Mouse (Mus musculus) megakaryocyte-erythroid progenitor cell, adult 5-6 weeks (primary cell): ENCODE data around the gene Tmem258. TPM values are rescaled to one million over a fixed set of nuclear protein-coding genes. Genes with fewer than 3 reads are reported as not detected.

Source experiments
- ATAC-seq: replicated peaks from 2 replicates; pipeline ENCODE4 v1.8.0; 2016; ENCODE audit warnings: mild to moderate bottlenecking, inconsistent platforms; ENCODE audit not compliant: severe bottlenecking, poor library complexity, low FRiP score, low TSS enrichment
- total RNA-seq, 2 experiments: library from RNA; stranded (forward) in 1 of 2; stranded (reverse) in 1 of 2; fragments of 200-1000, 215-1000 nt in 1 of 2; fragments of >200 nt in 1 of 2; fragmentation: Nextera tagmentation in 1 of 2; gene quantifications; 2 replicates each; pipeline ENCODE4 v1.2.3; 2014 to 2017

Tmem258 gene
- total RNA-seq, 2 experiments from 2014 or later = 247 to 256 TPM

DNA sequence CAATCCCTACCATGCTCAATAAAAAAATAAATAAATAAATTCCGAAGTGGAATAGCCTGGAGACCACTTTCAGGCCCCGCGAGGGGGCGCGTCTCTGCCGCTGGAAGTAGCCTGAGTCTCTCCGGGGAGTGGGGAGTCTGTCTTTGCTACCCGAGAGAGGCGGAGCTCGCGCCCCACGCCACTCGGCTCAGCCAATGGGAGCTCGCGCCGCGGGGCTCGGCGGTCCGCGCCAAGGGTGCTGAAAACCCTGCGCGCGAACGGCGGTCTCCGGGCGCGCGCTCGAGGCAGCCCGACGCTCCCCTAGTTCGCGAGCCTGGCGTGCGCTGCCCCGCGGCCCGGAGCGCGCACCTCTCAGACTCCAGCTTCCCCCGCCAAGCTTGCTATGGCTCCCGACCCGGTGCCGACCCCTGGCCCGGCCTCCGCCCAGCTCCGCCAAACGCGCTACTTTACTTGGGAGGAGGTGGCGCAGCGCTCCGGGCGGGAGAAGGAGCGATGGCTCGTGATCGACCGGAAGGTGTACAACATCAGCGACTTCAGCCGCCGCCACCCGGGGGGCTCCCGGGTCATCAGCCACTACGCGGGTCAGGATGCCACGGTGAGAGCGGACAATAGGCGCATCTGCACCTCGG, 21.0 kb upstream of the Tmem258 start, which contains the start of gene Fads1:
Gene Fads1 (plus strand): TSS at position 219 of the 629 bp plus-strand sequence.
- ATAC-seq = peak; percentile 91

DNA sequence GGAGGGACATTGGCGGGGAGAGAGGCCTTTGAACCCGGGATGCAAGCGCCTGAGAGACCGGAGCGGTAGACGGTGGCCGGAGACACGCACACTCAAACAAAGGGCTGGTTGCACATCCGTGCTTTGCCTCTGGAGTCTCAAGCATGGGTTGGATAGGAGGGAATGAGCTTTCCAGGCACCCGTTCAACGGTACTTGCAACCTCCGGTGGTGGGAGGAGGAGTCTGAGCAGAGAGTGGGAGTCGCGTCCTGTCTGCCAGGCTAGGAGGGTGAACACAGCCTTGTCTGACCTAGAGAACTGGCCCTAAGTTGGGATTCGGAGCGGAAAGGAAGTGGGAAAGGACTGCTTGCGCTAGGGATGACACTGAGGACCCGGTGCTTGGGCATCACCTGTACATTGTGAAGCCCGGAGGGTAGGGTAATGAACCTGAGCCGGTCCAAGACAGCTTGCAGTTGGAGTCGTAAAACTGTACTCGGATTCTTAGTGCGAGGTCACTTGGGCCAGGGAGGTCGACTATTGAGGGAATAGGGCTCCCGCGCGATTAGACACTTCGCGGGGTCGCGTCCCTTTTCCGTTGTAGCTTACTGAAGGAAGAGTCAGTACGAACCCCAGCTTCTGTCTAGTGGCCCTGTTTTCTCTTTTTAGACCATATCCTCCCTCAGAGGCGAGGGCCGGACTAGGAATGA, 20.4 kb upstream of the Tmem258 start:
- peak; percentile 64 for ATAC-seq

GRCm38 (mm10) chr19:10184096-10184495, 19.7 kb upstream of the Tmem258 start:
- no peak for ATAC-seq

DNA sequence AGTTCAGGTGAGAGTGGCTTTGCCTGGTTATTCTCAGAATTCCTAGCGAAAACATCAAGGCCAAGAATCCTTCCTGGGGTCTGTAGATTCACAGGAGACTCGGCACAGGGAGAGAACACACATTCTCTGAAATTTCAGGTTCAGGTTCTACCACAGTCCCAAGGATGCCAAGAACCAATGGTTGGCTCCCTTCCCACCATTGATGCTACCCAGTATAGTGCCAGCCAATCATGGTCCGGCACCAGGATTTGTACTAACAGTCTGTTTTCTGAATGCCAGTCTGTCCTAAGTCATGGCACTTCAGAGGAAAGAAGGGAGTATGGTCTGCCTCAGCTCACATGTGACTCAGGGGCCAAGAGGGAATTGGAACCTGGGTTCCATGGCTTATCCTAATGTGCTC, 17.9 kb upstream of the Tmem258 start:
- no peak for ATAC-seq

DNA sequence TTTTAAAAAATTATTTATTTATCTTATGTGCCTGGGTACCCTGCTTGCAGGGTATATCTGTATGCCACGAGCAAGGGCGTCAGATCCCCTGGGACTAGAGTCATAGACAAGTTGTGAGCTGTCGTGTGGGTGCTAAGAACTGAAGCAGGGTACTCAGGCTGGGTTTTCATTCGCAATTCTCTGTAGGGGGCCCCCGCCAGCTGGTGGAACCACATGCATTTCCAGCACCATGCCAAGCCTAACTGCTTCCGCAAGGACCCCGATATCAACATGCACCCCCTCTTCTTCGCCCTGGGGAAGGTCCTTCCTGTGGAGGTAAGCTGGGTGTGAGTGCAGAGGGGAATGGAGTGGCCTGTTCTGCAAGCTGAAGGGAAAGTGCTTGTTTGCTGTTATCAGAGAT, 17.2 kb upstream of the Tmem258 start:
- no peak for ATAC-seq

DNA sequence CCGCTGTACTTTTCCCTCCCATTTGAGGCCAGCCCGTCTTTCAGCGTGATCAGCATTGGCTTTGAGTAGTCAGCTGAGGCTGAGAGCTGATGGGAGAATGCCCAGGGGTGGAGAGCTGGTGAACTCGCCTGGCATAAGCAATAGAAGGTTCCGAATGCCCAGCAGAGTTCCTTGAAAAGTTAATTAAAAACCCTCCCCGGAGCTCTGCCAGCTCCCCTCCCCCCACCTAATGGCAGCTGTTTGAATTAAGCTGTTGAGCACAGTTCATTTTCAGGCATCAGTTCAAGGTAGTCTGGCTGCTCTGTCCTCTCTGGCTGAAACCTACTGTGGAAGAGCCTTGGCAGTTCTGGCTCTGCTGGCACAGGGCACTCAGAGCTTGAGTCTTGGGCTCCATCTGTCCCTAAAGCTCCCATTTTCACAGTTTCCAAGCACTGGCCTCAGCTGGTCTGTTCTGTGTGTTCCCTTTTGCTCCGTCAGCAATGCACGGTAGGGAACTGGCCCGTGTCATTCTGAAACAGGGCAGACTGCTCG, 15.5 kb upstream of the Tmem258 start:
- no peak for ATAC-seq

DNA sequence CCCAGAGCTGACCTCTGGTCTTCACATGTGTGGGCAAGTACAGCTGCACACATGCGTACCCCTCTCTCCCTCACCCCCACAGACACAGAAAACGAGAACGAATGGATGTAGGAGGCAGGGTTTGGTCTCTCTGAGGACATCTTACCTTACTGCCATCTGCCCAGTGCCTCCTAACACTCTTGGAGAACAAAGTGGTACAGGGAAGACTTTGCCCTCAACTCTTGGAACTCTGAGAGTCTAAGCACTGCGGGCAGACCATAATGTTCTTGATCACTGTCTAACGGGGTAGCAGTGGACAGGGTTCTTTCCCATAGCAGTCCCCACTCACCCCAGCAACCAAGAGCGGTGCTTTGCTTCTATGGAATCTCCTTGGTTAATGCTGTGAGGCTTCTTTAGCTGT, 14.8 kb upstream of the Tmem258 start:
- no peak for ATAC-seq

DNA sequence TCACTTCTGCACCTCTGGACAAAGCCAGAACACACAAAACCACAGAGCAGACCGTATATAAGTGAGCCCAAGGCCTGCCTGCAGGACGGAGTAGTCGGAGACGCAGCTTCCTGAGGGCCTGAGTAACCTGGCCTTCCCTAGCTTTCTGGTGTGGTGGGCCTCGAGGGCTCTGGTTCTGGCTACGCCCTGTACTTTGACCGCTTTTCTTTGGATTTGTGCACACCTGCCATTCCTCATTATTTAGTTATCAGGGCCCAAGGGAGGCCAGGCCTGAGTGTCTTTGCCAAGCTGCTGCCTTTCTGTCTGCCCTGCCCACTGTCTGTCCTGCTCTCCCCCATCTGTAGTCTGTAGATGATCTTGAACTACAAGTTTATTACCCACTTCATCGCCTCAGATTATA, 13.9 kb upstream of the Tmem258 start:
- no peak for ATAC-seq

DNA sequence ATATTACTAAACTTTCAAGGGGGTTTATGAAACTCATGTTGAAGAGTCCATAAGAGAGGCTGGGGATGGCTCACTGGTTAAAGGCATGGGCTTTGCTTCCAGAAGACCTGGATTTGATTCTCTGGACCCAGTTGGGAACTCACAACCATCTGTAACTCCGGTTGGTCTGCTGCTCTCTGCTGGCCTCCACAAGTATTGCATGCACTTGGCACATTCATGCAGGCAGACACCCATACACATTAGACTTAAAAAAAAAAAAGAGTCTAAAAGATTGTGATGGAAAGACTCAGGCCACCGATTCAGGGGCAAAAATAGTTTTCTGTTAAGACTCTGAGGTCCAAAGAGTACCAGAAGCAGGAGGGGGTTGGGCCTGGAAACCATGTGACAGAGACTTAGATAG, 13.0 kb upstream of the Tmem258 start:
- ATAC-seq = no peak; the same call in 1 of the 2 replicates

DNA sequence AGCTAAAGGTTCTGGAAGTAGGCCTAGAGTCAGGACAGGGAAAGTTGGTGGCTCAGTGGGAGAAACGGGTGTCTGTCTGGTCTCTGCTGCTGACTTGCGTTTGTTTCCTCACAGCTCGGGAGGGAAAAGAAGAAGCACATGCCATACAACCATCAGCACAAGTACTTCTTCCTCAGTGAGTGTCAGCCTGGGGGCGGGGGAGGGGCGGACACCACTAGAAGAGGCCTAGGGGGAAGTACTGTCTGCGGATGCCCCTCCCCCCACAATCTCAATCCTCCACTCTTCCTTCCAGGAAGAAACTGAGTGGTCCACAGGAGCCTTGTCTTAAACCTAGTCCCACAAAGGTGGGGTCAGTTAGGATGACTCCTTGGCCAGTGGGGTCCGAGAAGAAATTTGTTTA, 12.5 kb upstream of the Tmem258 start:
- no peak for ATAC-seq

- ATAC-seq = no peak
These were observed 9.5 kb upstream of the Tmem258 start for GRCm38 (mm10) chr19:10194337-10194736.

DNA sequence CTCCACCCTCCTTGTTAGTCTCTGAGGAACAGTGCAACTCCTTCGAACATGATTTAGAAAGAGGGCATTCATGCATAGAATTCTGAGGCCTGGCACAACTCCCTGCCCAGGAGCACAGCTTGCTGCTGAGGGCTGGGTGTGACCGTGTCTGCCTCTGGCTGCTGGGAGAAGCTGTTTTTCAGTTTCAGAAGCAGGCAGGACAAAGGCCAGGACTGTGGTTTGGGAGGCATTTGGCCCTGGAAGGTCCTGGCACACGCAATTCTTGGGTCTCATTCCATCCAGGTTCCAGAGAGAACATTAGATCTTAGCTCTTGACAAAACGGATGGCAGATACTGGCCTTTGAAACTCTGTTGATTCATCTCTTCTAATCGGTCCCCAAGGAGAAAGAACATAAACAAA, 8.6 kb upstream of the Tmem258 start:
- no peak for ATAC-seq

GRCm38 (mm10) chr19:10197130-10197529, 6.7 kb upstream of the Tmem258 start:
- no peak for ATAC-seq

DNA sequence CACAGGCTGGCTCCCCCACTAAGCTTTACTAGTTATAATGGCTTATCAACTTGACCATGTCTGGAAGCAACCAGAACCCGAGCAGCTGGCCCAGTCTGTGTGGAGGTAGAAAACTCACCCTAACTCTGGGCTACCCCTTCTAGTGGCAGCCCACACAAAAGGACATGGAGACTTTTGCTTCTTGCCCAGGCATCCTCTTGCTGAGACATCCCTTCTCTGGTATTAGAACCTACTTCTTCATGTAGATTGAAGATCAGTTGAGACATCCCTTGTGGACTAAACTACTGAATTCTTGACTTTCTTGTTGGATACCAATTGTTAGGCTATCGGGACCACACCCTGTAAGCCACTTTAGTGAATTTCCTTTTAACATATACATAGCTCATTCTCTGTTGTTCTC, 5.5 kb upstream of the Tmem258 start:
- no peak for ATAC-seq

DNA sequence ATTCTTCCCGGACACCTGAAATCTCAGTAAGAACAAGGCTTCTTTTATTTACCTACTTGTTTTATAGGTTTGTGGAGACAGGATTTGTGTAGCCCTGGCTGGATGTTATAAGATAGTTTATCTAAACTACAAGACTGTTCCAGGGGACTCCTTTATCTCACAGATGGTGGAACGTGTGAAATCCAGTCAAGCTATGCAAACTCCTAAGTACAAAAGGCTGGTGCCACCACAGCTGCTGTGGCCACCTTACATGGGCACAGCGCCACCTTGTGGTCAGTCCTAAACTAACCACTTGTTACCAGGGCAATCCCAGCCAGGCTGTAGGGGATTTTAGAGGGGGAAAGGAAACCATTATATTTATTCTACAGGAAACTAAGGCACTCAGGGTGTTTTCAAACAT, 5.1 kb upstream of the Tmem258 start:
- ATAC-seq = peak; percentile 56

DNA sequence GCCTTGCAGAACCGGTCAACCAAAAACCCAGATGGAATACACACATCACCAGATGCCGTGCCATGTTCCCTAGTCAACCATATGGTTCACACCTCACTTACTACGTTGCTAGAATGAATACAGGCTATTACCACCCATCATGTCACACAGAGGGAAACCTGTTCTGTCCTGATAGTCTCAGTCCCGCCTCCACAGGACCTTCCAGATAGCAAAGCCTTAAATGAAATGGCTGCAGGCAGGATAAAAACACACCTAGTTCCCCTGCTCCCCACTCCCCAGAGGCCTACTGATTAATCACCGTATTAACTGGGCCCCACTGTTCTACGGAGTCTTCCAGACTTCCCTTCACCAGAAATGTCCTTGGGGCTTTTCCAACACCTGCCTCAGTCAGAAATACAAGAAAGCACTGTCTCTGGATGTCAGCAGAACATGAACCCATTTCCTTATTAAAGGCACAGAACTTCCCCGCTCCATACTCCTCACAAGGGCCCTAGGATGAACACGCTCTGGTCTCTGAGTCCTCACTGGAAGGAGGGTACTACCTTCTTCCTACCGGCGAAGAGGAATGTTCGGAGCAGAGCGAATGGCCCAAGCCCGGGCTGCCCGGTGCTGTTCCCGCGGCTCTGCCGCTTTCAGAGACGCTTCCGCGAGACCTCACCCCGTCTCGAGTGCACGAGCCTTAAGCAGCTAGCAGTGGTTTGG, 517 bp upstream of the Tmem258 start:
- peak; percentile 81 for ATAC-seq

DNA sequence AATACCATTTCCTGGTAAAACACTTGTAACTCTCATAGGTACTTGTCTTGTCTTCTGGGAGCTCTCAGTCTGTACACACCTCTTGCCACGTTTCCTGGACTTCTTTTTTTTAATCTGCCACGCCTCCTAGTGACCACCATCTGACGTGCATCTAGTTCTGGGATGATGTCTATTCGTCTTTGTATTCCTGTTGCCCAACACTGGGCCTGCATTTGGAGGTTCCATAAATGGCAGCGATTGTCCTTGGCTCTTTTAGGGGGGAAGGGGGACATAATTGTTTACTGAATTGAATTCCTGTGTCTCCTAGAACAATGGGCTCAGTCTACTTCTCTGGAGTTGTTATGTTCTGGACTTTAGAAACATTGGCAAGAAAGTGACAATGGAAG, 795 bp downstream of the Tmem258 start:
- ATAC-seq = peak; percentile 49; the same call in 1 of the 2 replicates

GRCm38 (mm10) chr19:10205051-10205450, 1.2 kb downstream of the Tmem258 start:
- ATAC-seq = no peak

GRCm38 (mm10) chr19:10208851-10209250, 5.0 kb downstream of the Tmem258 start:
- ATAC-seq = no peak

GRCm38 (mm10) chr19:10210885-10211284, 7.1 kb downstream of the Tmem258 start:
- peak; percentile 50; the same call in 1 of the 2 replicates for ATAC-seq
